Mouse (Mus musculus) adrenal gland, postnatal 4 days (tissue): Measurements from ENCODE around the gene Cdc20b. TPM values are rescaled to one million over a fixed set of nuclear protein-coding genes. Genes with fewer than 3 reads are reported as not detected.

Source experiments
- DNase-seq, 2 experiments: peaks; one replicate each; pipeline ENCODE4 v3.0.0; 2021 to 2022; ENCODE audit warnings: low spot score in 2 of 2, mixed read lengths in 2 of 2
- total RNA-seq, 2 experiments: library from RNA; stranded (reverse); gene quantifications; 2 replicates each; pipeline ENCODE4 v1.2.3; 2021

The Cdc20b gene
- total RNA-seq, 2 experiments from 2014 or later: not detected

GRCm38 (mm10) chr13:113023274-113024143 lies 11.4 kb upstream of the Cdc20b start:
- DNase-seq: no peak

GRCm38 (mm10) chr13:113031351-113031750 lies 3.6 kb upstream of the Cdc20b start:
- no peak for DNase-seq

GRCm38 (mm10) chr13:113031792-113032571 lies 2.9 kb upstream of the Cdc20b start:
- no peak for DNase-seq

GRCm38 (mm10) chr13:113032831-113033230 lies 2.1 kb upstream of the Cdc20b start:
- DNase-seq: no peak

- DNase-seq: no peak
Observed at GRCm38 (mm10) chr13:113034271-113034886, 532 bp upstream of the Cdc20b start.

- peak; percentile 10 to 45 for DNase-seq
Observed at GRCm38 (mm10) chr13:113035852-113036251, 941 bp downstream of the Cdc20b start.

GRCm38 (mm10) chr13:113044876-113045275 lies 10.0 kb downstream of the Cdc20b start:
- DNase-seq: no peak

- DNase-seq: no peak
Observed at GRCm38 (mm10) chr13:113045458-113046110, 10.7 kb downstream of the Cdc20b start.

- peak in 1 of 2 experiments; percentile 19 for DNase-seq
Observed at GRCm38 (mm10) chr13:113046211-113046883, 11.4 kb downstream of the Cdc20b start, which contains the start of gene Gpx8. TSS of gene Gpx8 (minus strand) at chr13:113046410.

GRCm38 (mm10) chr13:113047018-113047417 lies 12.1 kb downstream of the Cdc20b start:
- DNase-seq: no peak

GRCm38 (mm10) chr13:113047647-113048046 lies 12.7 kb downstream of the Cdc20b start:
- DNase-seq: no peak

GRCm38 (mm10) chr13:113054230-113054629 lies 19.3 kb downstream of the Cdc20b start:
- no peak for DNase-seq

- DNase-seq: no peak
Observed at GRCm38 (mm10) chr13:113055826-113056225, 20.9 kb downstream of the Cdc20b start.

- DNase-seq: no peak
Observed at GRCm38 (mm10) chr13:113061746-113062145, 26.8 kb downstream of the Cdc20b start.

- DNase-seq: no peak
Observed at GRCm38 (mm10) chr13:113064542-113064941, 29.6 kb downstream of the Cdc20b start.

- no peak for DNase-seq
Observed at GRCm38 (mm10) chr13:113079021-113079420, 44.1 kb downstream of the Cdc20b start.

GRCm38 (mm10) chr13:113082101-113082500 lies 47.2 kb downstream of the Cdc20b start:
- no peak for DNase-seq

GRCm38 (mm10) chr13:113084732-113085131 lies 49.8 kb downstream of the Cdc20b start:
- DNase-seq: no peak

GRCm38 (mm10) chr13:113087226-113088017 lies 52.5 kb downstream of the Cdc20b start:
- DNase-seq: no peak

GRCm38 (mm10) chr13:113090489-113090888 lies 55.6 kb downstream of the Cdc20b start:
- no peak for DNase-seq
